Mouse (Mus musculus) cerebellum, adult (tissue): ENCODE results near the gene Spata31d1a.
"Not testable (repeated sequence)": the region's sequence is repeated elsewhere in the genome, so short reads cannot be mapped to it uniquely, and the experiment has no call there.

Source experiments
- ATAC-seq: cut with Nextera tagmentation; 2 replicates; pipeline ENCODE4 v1.9.2; 2017; ENCODE audit warnings: mild to moderate bottlenecking, moderate library complexity, mixed read lengths; ENCODE audit not compliant: insufficient number of reproducible peaks, low FRiP score, low TSS enrichment

Spata31d1a gene

GRCm38 (mm10) chr13:59704562-59704961 is 5.6 kb downstream of the Spata31d1a start:
- ATAC-seq, result no peak

- ATAC-seq, result no peak
Measured at GRCm38 (mm10) chr13:59703514-59703913, 6.6 kb downstream of the Spata31d1a start.

GRCm38 (mm10) chr13:59700137-59700536 is 10.0 kb downstream of the Spata31d1a start:
- ATAC-seq, result not testable (repeated sequence)

GRCm38 (mm10) chr13:59699131-59699530 is 11.0 kb downstream of the Spata31d1a start:
- no peak for ATAC-seq

GRCm38 (mm10) chr13:59695781-59696180 is 14.3 kb downstream of the Spata31d1a start:
- ATAC-seq, result no peak

DNA sequence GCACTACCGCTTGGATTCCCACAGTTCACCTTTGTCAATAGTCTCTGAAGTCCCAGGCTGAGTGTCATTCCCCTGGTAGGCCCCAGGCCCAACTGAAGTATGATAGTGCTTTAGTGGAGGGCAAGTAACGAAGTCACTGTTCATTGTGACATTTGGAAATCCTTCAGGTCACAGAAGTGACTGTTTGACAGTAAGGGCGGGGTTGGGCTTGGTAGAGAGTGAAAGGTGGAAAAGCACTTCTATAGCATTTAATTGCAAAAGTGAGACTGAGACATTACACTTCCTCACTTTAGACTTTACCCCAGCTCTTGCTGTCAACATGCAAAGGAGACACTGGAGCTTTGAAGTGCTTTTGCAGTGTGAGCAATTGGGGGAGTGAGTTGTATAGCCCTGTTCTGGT is 16.1 kb downstream of the Spata31d1a start, which contains the start of gene 4921517D22Rik:
4921517D22Rik (minus strand) TSS at position 101 of the 400 bp plus-strand sequence.
- no peak for ATAC-seq

GRCm38 (mm10) chr13:59691478-59691877 is 18.7 kb downstream of the Spata31d1a start:
- no peak for ATAC-seq

GRCm38 (mm10) chr13:59690576-59690975 is 19.6 kb downstream of the Spata31d1a start:
- ATAC-seq, result no peak

DNA sequence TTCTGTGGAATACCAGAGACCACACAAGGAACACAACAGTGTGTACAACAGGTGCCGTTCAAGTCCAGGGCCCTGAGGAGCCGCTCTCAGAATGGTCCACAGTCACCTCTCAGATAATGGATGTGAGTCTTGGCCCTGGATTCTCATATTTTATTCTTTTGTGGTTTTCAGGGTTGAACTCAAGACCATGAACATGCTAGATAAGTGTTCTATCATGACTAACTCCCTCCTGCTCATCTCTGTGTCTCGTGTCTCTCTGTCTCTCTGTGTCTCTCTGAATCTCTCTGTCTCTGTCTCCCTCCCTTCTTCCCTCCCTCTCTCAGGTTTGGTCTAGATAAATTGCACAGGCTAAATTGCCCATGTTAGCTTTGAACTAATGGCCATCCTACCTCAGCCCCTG is 20.3 kb downstream of the Spata31d1a start:
- no peak for ATAC-seq

DNA sequence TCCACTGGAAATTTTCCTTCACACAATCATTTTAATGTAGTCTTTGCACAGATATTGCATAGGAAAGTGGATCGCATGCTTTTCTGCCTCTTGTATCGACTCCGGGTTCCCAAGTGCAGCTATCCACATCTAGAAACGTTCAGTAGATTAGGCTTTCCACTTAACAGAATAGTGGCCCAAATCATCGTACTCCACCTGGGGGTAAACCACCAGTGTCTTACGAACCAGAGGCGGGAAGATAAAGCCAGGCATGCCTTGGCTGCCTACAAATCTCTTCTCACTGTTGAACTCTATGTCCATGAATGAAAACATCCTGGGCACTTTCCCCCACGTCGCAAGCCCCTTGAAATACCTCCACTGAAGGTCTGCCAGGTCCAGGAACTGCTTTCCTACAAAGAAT is 20.8 kb downstream of the Spata31d1a start:
- no peak for ATAC-seq

DNA sequence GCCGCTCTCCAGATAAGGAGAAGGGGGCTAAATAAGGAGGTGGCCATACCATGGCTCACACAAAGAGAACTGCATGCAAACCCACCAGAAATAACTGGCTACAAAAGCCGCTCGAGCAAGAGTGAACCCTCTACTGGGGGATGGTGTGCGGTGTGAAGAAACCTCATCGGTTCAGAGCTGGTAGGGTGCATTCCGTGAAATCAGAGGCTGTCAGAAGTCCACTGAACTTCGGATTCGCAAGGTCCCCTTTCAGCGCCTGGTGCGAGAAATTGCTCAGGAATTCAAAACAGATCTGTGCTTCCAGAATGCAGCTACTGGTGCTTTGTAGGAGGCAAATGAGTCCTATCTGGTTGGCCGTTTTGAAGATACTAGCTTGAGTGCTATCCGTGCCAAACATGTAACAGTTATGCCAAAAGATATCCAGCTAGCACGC is 21.8 kb downstream of the Spata31d1a start:
- ATAC-seq, result no peak

GRCm38 (mm10) chr13:59685236-59685635 is 24.9 kb downstream of the Spata31d1a start:
- ATAC-seq, result no peak

DNA sequence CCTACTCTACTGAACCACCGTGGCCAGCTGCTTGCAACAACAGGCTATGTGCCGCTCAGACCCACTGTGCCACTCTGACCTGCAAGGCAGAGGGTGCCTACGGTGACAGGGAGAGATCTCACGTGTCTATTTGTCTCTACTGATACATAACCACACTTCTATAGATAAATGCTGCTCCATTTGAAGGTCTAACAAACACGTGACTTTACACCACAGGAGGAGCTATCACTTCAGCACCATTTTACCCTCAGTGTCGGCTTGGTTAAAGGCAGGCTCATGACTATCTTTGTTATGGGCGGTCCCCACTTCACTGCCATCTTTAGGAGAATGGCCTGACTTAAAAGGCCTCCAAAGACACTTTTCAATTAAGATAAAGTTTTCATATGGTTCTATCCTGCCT is 27.5 kb downstream of the Spata31d1a start:
- ATAC-seq, result no peak

DNA sequence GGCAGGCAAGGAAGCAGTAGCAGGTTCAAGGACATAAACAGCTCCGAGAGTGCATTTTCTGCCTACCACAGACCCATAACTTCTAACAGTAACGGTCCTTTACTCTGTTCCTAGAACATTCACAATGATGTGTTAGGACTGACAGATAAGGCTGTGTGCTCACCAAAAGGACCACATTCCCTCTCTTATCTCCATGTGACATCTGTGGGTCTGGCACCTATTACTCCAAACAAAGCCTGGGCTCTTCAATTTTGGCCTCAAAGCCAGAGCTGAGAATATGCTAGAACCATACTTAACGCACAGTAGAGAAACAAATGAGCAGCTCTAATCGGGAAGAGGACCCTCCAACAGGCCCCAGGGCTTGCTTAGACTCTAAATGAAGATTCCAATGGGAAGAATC is 30.2 kb downstream of the Spata31d1a start:
- no peak for ATAC-seq

DNA sequence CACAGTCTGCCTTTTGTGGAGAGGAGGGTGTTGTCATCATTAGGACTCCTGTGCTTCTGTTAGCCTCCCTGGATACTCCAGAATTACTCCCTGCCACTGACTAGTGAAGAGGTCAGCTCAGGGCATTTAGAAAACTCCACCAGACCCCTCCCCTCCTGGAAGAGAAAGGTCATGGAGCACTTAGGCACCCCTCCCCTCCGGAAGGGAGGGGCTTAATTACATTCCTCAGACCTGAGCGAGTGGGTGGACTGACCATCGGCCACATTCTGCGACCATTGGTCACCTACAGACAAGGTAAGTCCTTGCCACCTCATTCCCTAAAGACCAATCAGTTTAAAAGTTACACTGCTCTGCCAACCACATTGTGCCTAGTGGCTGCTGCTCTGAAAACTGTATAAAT is 30.8 kb downstream of the Spata31d1a start:
- ATAC-seq, result no peak

GRCm38 (mm10) chr13:59676316-59677229 is 33.6 kb downstream of the Spata31d1a start:
- no peak for ATAC-seq

- ATAC-seq, result peak; percentile 79
Measured at GRCm38 (mm10) chr13:59675151-59676011, 34.7 kb downstream of the Spata31d1a start, which contains the start of gene Golm1. Golm1 (minus strand) TSS chr13:59675811.

- peak; percentile 46; the same call in 1 of the 2 replicates for ATAC-seq
Measured at GRCm38 (mm10) chr13:59674761-59675150, 35.4 kb downstream of the Spata31d1a start.

- ATAC-seq, result no peak
Measured at GRCm38 (mm10) chr13:59674215-59674614, 35.9 kb downstream of the Spata31d1a start.

DNA sequence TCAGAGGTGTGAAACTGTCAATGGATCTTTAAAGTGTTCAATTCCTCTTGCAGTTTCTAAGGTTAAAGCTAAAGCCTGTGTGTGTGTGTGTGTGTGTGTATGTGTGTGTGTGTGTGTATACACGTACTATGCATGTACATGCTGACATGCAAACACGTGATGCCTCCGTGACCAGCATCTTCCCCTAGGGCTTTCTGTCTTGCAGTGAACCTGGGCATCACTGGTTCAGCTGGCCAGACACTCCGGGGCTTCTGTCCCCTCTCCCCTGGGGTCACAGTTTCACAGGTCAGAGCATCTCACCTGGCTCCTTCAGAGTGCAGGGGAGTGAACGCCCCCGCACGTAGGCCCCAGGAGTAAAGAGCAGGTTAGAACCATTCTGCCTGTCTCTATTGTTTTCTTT is 36.5 kb downstream of the Spata31d1a start:
- no peak for ATAC-seq

- ATAC-seq, result no peak
Measured at GRCm38 (mm10) chr13:59672248-59672647, 37.9 kb downstream of the Spata31d1a start.
